Mouse (Mus musculus) layer of hippocampus, adult 11-12 months (tissue): ENCODE measurements around the gene Ceacam2.
"Not testable (repeated sequence)": the region's sequence is repeated elsewhere in the genome, so short reads cannot be mapped to it uniquely, and the experiment has no call there.

ENCODE experiments used
- DNase-seq: peaks from one replicate; pipeline ENCODE4 v3.0.0; 2022; ENCODE audit warnings: low spot score

Ceacam2 gene

DNA sequence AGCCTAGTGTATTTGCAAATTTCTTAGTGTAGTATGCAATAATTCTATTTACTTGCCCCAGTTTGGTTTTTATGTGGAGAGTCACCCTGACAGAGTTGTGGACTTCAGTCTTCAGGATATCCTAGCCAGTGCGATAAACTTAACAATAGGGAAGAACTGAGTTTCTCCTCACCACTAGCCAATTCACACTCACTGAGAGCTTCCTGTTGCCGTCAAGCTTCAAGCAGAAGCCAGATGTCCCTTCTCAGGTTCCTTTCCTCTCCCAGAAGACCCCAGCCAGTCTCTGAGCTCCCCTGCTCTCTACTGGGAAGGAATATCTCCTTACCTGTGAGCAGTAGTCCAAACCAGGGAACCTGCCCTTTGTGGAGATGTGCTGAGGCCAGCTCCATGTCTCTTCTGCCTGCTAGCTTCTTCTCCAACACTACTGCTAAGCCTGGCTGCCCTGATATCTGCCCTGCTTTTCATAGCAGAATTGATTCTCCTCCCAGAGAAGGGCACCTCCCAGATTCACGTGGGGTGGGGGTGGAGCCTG is at the start of gene Ceacam2:
Ceacam2 (minus strand) TSS at position 482 of the 532 bp plus-strand sequence.
- DNase-seq, result not testable (repeated sequence)

DNA sequence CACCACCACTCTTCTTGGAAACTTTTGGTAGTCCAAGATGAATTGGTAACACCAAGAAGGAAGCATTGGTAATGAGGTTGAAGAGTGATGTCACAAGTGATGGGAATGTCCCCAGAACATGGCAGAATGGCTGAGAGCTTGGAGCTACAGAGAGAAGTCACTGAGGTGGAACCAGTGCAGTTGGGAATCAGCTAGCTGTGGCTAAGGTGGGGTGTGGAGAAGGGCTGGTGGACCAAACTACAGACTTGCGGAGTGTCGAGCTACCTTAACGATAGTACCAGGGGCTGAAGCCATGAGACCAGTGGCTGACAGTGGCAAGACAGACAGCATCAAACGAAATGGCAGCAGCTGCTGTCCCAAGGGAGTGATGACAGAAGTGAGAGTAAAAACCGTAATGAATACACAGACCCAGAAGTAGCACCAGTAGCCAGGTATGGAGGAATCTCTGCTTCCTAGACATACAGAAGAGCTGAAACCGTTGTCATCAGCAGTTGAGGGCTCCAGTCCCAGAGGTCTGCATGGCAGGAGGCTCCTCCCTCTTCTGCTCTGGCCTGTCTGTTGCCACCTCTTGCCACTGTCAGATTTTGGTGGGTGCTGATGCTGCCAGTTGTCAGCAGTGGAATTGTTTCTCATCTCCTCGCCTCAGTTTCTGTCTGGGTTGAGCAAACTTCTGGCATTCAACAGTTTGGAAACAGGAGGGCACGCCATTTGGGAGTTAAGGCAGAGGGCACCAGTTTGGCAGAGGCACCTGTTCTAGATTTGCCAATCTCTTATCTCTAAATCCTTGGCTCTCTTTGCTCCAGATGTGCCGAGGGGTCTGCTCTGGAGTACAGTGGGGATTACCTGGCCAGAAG is 45.9 kb upstream of the Ceacam2 start:
- no peak for DNase-seq

DNA sequence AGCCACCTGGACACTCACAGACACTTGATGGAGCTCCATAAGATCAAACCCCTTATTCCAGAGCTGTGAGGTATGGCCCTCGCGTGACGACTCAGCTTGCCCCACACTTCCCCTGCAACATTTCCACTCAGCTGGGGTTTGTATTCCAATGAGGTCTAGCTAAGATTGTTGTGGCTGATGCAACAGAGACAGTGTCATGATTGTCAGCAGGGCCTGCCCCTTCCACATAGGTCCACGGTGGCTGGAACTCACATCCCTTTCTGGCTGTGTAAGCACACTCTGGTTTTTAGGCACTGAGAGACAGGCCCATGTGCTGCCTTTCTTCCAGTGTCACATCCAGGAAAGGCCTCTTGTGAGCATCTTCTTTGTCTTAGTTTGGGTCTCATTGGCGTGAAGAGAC is 45.0 kb upstream of the Ceacam2 start:
- DNase-seq, result no peak

DNA sequence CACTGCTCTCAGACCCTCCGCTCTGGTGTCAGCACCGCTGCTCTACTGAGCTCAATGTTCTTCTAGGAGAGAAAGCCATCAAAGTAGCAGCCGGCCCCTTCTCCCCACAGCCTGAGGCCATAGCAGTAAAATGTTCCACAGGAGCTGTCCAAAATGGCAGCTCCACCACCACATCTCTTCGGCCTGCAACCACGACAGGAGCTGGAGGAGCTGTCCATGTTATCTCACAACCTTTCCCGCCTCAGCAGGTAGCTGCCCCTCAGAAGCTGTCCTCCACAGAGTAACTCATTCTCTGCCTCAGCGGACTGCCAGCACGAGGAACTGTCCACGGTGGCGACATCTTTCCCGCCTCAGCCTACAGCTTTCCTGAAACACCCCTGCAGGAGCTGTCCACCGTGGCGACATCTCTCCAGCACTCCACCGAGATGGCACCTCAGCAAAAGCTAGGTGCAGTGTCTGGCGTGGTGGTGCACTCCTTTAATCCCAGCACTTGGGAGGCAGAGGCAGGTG is 42.7 kb upstream of the Ceacam2 start:
- DNase-seq, result no peak

DNA sequence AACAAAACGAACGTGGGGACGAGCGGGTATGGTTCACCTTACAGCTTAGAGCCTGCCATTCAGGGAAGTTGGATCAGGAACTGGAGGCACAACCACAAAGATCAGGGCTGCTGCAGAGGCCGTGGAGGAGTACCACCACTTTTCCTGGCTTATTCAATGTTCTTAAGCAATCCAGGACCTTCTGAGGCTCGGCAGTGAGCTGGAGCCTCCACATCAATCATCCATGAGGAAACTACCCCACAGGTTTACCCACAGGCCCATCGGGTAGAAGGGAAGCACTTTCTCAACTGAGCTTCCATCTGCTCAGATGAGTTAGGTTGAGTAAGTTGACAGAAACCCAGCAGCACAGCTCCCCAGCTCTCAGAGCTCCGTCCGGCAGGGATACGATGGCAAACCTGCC is 39.8 kb upstream of the Ceacam2 start:
- DNase-seq, result no peak

DNA sequence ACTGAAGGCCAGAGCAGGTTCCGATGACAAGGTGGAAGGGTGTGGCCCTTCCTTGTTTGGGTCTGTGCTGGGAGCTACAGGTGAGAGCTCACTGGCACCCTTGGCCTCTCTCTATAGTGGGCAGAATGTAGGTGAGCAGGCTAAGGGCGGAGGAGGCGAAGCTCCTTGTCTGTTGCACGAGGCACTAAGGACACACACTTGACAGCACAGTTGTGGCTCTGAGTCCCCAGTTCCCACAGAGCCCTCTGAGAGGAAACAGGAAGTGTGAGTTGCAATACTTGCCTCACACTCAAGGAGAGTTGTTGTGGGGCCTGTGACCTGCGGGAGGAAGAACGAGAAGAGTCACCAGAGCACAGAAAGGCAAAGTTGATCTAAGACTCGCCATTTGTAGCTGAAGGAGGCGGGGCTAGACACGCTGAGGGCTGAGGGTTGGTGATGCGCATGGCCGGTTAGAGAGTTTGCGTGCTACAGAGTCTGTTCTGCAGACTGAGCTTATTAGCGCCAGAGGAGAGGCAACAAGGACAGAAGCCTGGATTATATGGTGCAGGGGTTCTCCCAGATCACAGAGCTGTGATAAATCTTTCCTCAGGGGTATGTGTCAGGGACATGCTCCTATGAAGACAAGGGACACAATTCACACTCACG is 37.3 kb upstream of the Ceacam2 start:
- not testable (repeated sequence) for DNase-seq

DNA sequence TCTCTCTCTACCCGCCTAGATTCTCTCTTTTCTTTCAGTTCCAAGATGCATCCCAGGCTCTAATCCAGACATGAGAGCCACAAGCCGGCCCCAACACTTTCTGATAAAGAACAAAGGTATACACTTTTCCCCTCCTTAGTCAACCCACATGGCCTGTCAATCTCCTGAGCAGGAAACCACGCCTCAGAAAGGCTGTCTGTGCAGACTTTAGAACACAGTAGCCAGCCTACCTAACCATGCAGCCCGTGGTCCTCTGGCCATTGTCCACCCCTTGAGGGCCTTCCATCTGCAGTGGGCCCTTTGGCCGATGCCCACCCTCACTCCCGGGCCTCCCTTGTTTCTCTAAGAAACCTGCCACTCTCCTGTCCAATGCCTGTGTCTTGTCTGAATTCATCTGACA is 36.7 kb upstream of the Ceacam2 start:
- not testable (repeated sequence) for DNase-seq

DNA sequence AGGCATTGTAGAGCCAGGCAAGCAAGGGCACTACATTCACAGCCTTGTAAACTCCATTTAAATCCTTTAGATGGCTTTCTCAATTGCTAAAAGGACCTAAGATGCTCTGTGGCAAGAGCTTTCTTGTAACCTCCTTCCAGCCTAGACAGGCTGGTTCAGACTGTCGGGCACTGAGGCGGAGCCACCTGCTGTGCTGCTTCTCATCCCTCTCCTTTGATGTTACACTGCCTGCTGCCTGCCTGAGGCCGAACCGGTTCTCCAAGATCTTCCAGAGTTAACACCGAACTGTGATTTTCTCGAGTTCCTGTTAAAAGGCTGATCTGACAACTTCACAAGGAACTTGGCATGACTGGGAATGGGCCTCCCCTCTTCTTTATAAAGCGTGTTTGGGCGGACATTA is 36.2 kb upstream of the Ceacam2 start:
- no peak for DNase-seq

DNA sequence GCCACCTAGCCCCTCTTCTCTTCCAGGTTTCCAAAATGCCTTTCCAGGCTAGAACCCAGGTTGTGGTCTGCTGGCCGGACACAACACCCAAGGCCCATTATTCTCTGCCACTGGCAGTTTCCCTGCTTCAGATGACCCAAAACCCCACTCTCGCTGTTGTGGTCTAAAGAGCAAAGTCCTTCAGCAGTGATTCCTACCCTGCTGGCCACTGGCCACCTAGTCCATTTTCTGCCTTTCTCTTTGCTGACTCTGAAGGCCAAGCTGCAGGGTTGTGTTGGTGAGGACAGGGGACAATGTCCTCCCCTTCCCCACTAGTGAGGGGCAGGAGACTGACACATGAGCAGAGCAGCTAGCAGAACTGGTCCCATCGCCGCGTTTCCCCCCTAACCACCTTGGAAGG is 35.4 kb upstream of the Ceacam2 start:
- DNase-seq, result no peak

DNA sequence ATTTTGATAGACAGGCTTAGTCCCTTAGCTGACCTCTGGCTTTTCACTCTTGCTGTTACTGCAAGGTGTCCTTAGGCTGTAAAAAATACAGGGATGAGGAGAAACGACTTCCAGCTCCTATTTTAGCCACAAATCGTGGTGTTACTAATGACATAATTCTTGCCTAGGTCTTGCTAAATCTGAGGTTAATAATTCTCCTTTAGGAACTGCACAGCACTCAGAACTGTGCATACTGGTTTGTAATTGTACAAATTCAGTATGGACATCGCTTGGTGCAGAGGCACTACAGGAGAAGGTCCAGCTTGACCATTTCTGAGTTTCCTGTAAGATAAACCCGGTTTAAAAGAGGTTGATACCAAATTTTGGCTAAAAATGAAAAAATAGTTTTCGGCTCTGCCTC is 34.1 kb upstream of the Ceacam2 start:
- not testable (repeated sequence) for DNase-seq

DNA sequence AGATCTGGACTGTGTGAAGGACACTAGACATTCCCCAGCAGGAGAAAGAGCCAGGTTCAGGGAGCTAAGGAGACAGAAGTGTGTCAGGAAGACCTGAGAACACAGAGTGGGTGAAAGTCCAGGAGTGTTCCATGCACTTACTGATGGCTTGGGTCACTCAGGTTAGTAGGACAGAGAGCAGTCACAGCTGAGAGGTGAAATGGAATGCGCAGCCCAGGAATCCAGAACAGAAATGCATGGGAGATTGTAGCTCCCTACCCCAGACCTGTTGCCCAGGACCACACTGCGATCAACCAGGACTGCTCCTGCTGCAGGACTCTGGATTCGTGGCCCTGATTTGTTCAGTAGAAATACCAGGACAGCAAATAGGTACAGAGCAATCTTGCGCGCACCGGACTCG is 29.1 kb upstream of the Ceacam2 start:
- no peak for DNase-seq

DNA sequence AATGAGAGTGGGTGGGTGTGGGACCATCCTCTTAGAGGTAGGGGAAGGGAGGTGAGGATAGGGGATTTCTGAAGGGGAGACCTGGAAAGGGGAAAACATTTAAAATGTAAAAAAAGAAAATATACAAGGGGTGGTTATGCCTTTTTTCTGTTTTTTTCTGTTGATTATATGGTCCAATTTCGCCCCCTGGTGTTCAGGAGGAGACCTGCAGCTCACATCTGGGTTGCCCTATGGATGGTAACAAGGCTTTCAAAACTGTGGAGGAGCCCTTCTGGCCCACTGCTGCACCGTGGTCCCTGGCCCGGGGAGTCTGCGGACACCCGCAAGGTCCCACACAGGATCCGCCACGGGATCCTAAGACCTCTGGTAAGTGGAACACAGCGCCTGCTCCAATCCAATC is 1.8 kb upstream of the Ceacam2 start:
- peak; percentile 28 for DNase-seq

DNA sequence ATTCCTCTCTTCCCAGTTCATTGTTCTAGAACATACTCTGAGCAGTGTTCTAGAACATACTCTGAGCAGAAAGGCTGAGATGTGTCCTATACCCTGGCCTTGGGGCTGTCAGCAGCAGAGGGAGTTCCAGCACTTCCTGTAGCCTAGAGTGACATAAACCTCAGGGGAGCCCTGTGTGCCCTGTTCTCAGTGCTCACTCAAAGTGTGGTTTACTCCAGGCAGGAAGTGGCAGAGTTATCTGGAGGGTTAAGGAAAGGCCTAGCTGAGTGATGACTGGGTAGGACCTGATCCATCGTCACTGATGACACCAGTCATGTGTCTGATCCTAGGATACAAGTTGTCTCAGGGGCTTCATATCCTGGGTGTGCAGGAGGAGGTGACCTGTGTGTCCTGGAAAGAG is 297 bp upstream of the Ceacam2 start:
- DNase-seq, result not testable (repeated sequence)

DNA sequence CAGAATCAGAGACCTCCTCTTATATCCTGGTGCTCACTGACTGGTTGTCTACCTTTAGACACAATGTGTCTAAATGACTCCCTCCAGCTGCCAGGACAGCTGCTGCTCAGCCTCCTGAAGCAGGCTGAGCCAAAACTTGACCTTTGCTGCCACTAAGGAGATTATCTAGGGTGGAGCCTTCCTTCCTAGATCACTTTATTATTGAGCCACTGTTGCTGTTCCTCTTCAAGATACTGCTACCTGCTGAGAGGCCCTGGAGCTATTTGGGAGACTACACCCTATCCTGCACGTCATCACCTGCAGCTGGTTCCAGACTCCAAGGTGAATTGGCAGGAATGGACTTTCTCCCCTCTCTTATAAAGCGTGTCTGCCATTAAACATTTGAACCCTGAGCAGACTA is 8.8 kb downstream of the Ceacam2 start:
- no peak for DNase-seq

DNA sequence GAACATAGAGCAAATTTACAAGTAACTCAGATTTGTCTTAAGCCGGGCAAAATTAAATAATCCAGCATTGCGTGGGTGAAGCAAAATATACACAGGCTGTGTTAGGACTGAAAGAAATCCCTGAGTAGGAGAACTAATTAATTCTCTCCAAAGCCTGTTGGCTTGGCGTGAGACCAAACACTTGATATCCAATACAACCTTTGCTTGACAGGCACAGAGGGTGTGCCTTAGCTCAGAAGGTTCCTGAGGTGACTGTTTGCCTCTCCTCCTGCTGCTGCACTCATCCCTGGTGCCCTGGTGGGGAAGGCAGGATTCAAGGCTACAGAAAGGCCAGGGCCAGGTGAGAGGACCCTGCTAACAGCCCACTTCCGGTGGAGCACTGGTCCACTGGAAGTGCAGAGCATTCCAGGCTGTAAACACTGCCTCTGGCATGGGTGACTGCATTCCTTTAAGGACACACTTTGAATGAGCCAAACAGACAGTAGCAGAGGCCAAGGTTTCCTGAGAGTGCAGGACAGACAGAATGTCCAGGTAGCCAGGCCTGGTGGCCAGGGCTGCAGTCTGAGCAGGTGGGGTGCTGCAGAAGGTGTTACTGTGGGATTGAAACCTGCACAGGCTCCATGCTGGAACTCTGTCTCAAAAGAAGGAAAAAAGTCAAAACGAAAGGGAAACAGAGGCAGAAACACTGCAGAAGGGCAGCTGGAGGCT is 23.4 kb downstream of the Ceacam2 start:
- not testable (repeated sequence) for DNase-seq

DNA sequence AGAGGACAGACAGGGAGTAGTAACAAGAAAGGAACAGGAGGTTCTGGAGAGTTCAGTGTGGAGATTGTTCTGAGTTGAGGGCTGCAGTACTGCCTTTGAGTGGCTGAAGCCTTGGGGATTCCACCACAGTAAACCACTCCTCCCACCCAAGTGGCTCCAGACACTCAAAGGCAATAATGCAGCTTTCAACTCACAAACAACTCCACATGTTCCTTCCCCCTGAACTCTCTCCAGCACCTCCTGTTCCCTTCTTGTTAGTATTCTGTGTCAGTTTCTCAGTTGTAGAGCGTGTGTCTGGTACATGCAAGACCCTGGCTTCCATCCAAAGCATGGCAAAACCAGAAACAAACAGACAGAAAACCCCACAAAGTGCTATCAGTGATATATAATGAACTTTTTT is 24.0 kb downstream of the Ceacam2 start:
- not testable (repeated sequence) for DNase-seq

DNA sequence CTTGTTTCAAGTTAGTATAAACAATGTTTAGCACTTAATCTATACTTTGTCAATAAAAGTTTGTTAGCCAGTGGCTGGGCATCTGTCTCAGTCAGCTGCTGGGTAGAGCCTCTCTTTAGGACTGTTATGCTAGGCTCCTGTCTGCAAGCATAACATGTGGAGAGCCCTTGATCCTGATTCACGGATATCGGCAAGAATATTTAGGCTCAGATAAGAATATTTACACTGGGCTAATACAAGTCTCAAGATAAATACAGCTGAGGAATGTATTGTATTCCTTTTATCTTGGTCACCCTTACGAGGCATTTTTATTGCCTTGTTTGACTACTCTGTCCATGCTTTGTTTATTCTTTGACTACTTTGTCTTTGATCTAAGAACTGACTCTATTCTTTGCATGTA is 29.7 kb downstream of the Ceacam2 start:
- DNase-seq, result no peak

DNA sequence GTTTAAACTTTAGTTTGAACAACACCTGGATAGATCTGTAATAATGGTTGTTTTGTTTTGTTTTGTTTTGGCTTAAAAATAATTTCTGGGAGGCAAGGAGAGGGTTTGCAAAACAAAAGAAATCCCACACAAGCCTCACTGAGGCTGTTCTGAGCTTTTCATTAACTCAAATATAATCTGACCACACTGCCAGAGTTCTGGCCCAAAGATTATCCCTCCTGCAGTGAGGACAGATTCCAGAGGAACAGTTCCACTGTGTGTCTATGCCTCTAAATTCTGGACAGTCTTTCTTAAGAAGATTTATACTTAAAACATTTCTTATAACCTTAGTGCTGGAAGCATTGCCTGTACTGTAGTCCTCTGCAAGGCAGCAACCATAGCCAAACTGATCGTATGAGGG is 45.0 kb downstream of the Ceacam2 start:
- no peak for DNase-seq

DNA sequence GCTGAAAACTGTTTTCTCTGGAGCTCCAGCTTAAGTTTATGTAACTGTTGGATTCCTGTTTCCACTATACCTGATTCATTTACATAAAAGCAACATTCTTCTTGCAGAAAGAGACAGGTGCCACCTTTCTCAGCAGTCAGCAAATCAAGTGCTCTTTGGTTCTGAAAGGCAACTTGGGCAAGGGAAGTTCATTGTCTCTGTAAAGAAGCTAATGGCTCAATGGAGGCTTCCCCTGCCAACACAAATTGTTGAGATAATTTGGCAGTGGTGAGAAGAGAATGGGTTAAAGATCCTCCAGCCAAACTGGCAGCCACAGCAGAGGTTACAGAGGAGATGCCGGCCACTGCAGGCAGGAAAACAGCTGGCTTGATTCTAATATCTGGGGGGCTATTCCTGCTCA is 49.0 kb downstream of the Ceacam2 start:
- not testable (repeated sequence) for DNase-seq

DNA sequence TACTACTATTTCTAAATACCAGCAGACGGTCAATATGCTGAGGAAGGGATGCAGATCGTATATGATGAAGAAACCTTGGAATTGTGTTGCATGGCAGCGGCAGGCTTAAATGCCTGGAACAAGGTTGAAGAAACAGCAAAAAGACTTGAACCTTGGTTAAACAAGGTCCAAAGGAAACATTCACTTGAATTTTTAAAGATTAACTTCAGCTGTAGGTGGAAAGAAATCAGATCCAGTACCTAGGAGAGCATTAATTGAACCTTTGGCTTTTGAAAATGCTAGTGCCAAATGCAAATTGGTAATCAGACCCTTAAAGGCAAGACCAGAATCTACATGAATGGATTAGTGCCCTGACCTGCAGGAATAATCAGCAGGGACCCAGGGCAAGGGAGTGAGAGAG is 50.3 kb downstream of the Ceacam2 start:
- DNase-seq, result not testable (repeated sequence)

DNA sequence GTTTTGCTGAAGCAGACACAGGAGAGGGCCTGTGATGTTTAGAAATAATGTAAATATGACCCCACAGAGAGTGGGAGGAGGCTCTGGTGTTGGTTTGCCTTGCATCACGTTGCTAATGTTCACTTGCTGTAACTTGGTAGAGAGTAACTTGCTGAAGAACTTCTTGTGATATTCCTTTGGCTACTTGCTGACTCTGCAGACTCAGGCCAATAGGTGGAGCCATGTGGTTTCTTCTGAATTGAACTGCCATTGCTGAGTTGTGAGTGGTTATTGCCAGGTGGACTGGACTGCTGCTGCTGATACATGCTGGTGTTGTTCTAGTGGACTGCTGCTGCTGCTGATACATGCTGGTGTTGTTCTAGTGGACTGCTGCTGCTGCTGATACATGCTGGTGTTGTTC is 53.5 kb downstream of the Ceacam2 start:
- DNase-seq, result peak; percentile 37

DNA sequence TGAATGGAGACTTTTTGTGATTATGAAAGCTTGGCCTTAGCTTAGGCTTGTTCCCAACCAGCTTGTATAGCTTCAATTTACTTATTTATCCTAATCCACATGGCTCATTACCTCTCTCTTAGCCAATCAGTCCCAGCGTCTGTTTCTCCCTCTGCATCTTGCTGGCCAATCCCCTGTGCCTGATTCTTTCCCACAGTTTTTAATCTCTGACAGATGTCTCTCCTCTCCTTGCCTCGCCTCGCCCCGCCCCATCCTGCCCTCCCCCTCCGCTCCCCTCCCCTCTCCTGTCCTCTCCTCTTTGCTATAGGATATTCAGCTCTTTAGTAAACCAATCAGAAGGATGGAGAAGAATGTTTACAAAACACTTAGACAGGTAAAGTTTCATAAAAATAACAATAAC is 54.6 kb downstream of the Ceacam2 start:
- DNase-seq, result no peak
